18 mouse cellular contexts compared by ENCODE assay signal in genomic region chr9:40545193-40545592, GRCm38 (mm10).
"Had no signal": no experiment of that assay in that cellular context is flagged by ENCODE, and none has a peak within 500 bp of the region (broad histone marks: within the 10 kb centered on the region; RNA-seq: fewer than 3 reads in every experiment).

No protein-coding gene starts in this region.

- H3K27ac ChIP-seq: liver, embryonic 12.5 days; liver, embryonic 14.5 days; midbrain, embryonic 10.5 days; midbrain, embryonic 13.5 days; midbrain, embryonic 15.5 days; neural tube, embryonic 12.5 days had no signal

- H3K9ac ChIP-seq: liver, embryonic 12.5 days; liver, embryonic 14.5 days; lung, embryonic 14.5 days; midbrain, embryonic 13.5 days; midbrain, embryonic 15.5 days; neural tube, embryonic 12.5 days had no signal

- H3K27me3 ChIP-seq: liver, embryonic 12.5 days; midbrain, embryonic 13.5 days; midbrain, embryonic 15.5 days; neural tube, embryonic 12.5 days had no signal

- DNase-seq: lung, adult 18-20 months; lung, embryonic 14.5 days; lung, postnatal 10 days; lung, postnatal 4 days; retina, postnatal 1 day; right cerebral cortex, adult 18-20 months; right cerebral cortex, postnatal 25 days; spleen, adult 18-20 months; thymus, adult 18-20 months; thymus, postnatal 14 days; thymus, postnatal 36 days had no signal

- ATAC-seq: liver, embryonic 12.5 days; midbrain, embryonic 13.5 days; midbrain, embryonic 15.5 days had no signal

- H3K36me3 ChIP-seq: liver, embryonic 12.5 days; midbrain, embryonic 10.5 days; midbrain, embryonic 13.5 days; midbrain, embryonic 15.5 days; neural tube, embryonic 12.5 days had no signal

- H3K4me3 ChIP-seq: liver, embryonic 12.5 days; midbrain, embryonic 10.5 days; midbrain, embryonic 13.5 days; midbrain, embryonic 15.5 days; myocyte; neural tube, embryonic 12.5 days had no signal

- H3K4me2 ChIP-seq: liver, embryonic 12.5 days; lung, embryonic 14.5 days; midbrain, embryonic 13.5 days; midbrain, embryonic 15.5 days; neural tube, embryonic 12.5 days had no signal

- H3K9me3 ChIP-seq: liver, embryonic 12.5 days; midbrain, embryonic 10.5 days; midbrain, embryonic 13.5 days; midbrain, embryonic 15.5 days; neural tube, embryonic 12.5 days had no signal

- H3K4me1 ChIP-seq: liver, embryonic 12.5 days; midbrain, embryonic 15.5 days had no signal
